Mouse (Mus musculus) liver, postnatal 0 days (tissue): Measurements from ENCODE around the gene Cox10. TPM values are rescaled to one million over a fixed set of nuclear protein-coding genes. Genes with fewer than 3 reads are reported as not detected.

Experiments used
- ATAC-seq: fragments of 200-750 bp; cut with Nextera tagmentation; 2 replicates; pipeline ENCODE4 v1.8.0; 2017; ENCODE audit warnings: mild to moderate bottlenecking, moderate library complexity
- DNase-seq: peaks from one replicate; pipeline ENCODE4 v3.0.0-alpha.2; 2016
- H3K27ac ChIP-seq: fragments of 300-500 bp; sonication (generic); 2 replicates; pipeline ENCODE4 v1.5.1; 2014; ENCODE audit warnings: antibody characterized with exemption, moderate library complexity, mild to moderate bottlenecking, low read depth
- H3K27me3 ChIP-seq: fragments of 300-500 bp; sonication (generic); 2 replicates; pipeline ENCODE4 v1.6.1; 2014; ENCODE audit warnings: low read length, control low read depth, mixed read lengths; ENCODE audit not compliant: insufficient read depth
- H3K36me3 ChIP-seq: fragments of 300-500 bp; sonication (generic); replicated peaks from 2 replicates; pipeline ENCODE4 v1.6.1; 2014; ENCODE audit warnings: mild to moderate bottlenecking, control low read depth, low read length, moderate library complexity, mixed read lengths; ENCODE audit not compliant: insufficient read depth
- H3K4me1 ChIP-seq: fragments of 300-500 bp; sonication (generic); 2 replicates; pipeline ENCODE4 v1.6.1; 2014; ENCODE audit warnings: antibody characterized with exemption, mild to moderate bottlenecking, control low read depth; ENCODE audit not compliant: insufficient read depth
- H3K4me2 ChIP-seq: fragments of 300-500 bp; sonication (generic); 2 replicates; pipeline ENCODE4 v1.6.1; 2014; ENCODE audit warnings: low read depth, mild to moderate bottlenecking, low read length, moderate library complexity, mixed read lengths
- H3K4me3 ChIP-seq: fragments of 300-500 bp; sonication (generic); 2 replicates; pipeline ENCODE4 v1.5.1; 2014; ENCODE audit warnings: low read depth, low read length
- H3K9ac ChIP-seq: fragments of 300-500 bp; sonication (generic); replicated peaks from 2 replicates; pipeline ENCODE4 v1.6.1; 2014; ENCODE audit warnings: mild to moderate bottlenecking, moderate library complexity
- H3K9me3 ChIP-seq: fragments of 300-500 bp; sonication (generic); 2 replicates; pipeline ENCODE4 v1.6.1; 2016; ENCODE audit warnings: mild to moderate bottlenecking, control low read depth, low read length, mixed read lengths
- CTCF ChIP-seq: sonication (generic); IDR thresholded peaks from 2 replicates; pipeline ENCODE4 v1.5.1; 2016; ENCODE audit warnings: antibody characterized with exemption, low read depth
- EP300 ChIP-seq: IDR thresholded peaks from 2 replicates; pipeline ENCODE4 v1.6.1; 2016; ENCODE audit warnings: antibody characterized with exemption, low read depth, mild to moderate bottlenecking
- WGBS: fragments of 180-500 bp; shearing (Covaris S2); extraction: QIAGEN DNeasy Blood & Tissue Kit; methylation state at CpG from one replicate; pipeline ENCODE4 v1.1.7; 2014; ENCODE audit not compliant: insufficient replicate concordance; 5-methylcytosine and 5-hydroxymethylcytosine counted together
- polyA plus RNA-seq: library from polyadenylated mRNA; unstranded; fragments of >200 nt; fragmentation: Nextera tagmentation; extraction: Ambion mirVana; gene quantifications from 2 replicates; pipeline ENCODE4 v1.2.1, GENCODE M21; 2015

Cox10 gene
- polyA plus RNA-seq, 1 experiment from 2014 or later: 13.1 TPM

DNA sequence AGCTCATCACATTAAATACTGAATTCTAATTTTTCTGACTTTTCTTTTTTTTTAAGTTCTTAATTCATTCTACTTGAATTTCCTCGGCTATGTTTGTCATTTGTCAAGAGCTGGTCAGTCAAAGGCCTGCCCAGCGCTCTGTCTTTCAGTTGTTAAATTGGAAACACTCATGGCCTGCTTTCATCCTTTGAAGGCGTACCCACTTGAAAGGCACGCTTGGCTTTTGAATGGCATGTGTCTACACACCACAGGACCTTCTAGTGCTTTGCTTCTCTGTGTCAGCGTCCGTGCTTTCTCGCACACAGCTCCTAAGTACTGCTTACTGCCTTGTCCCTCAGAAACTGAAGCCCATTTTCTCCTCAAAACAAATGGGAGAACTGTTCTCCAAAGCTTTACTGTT, 38.0 kb downstream of the Cox10 start:
- Histone ChIP-seq H3K4me3 (no peak overlapping the region), H3K4me2 (no peak overlapping the region)
- ATAC-seq: no peak

DNA sequence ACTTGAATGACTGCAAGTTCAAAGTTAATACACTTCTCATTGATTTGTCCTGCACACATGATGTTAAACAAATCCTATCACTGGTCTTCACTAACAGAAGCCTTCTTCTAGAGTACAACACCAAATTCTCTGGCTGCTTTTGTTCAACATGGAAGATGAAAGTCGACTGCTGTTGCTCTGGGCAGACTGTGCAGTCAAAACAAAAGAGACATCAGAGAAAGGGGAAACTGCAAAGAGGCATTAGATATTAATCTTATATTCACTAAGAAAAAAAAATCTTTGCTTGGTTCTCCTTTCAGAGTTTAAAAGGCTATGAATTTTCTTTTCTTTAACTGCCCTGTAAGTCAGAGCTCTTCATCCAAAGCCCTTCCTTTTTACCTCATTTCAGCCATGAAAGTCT, 39.7 kb downstream of the Cox10 start:
- no peak for ATAC-seq
- no peaks in the 10 kb centered on the region; the same call in 1 of the 2 replicates for H3K4me1 ChIP-seq
- no peak overlapping the region for H3K4me2 ChIP-seq
- no peak overlapping the region for H3K9ac ChIP-seq
- WGBS: 31% methylated on average over 1 of the region's 1 CpGs
- no peak overlapping the region for H3K4me3 ChIP-seq
- H3K27ac ChIP-seq: no peak overlapping the region
- peaks cover 4% of the 10 kb centered on the region; the same call in 1 of the 2 replicates for H3K36me3 ChIP-seq
- H3K9me3 ChIP-seq: no peaks in the 10 kb centered on the region
- DNase-seq: no peak
- no peaks in the 10 kb centered on the region for H3K27me3 ChIP-seq
- TF ChIP-seq EP300 (no peak), CTCF (no peak)

More for the DNA sequence above, 38.0 kb downstream of the Cox10 start:
- H3K36me3 ChIP-seq: peaks cover 6% of the 10 kb centered on the region; the same call in 1 of the 2 replicates
- no peak overlapping the region for H3K9ac ChIP-seq
- no peak for DNase-seq
- 80% methylated on average over 7 of the region's 7 CpGs for WGBS
- no peaks in the 10 kb centered on the region; the same call in 1 of the 2 replicates for H3K4me1 ChIP-seq
- H3K9me3 ChIP-seq: no peaks in the 10 kb centered on the region
- H3K27ac ChIP-seq: no peak overlapping the region
- TF ChIP-seq CTCF (no peak), EP300 (no peak)
- H3K27me3 ChIP-seq: no peaks in the 10 kb centered on the region

DNA sequence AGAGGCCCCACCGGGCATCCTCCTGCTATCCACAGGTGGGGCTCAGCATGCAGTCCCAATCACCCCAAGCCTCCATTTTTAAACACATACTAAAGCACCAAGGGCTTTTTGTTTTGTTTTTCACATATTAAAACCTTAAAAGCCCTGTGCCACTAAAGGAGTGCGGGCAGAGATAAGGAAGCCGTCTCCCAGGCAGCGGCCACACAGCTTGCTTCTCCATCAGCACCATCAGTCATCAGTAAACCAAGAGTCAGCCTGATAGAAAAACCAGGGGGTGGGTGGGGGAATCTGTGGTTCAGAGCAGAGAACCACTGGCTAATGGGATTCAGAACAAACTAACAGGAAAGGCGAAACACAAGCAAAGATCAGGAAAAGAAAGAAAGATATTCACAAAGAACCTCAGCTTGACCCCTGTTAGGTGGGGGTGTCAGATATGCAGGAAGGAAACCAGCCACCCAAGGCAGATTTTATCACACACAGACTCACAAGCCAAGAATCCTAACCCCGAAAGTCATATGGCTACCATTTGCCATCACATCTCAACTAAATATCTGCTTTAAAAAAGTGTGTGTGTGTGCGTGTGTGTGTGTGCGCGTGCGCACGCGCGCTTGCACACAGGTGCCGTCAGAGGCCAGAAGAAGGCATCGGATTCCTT, 41.7 kb downstream of the Cox10 start:
- no peak for ATAC-seq
- H3K27me3 ChIP-seq: no peaks in the 10 kb centered on the region
- no peak overlapping the region for H3K27ac ChIP-seq
- H3K4me3 ChIP-seq: no peak overlapping the region
- 64% methylated on average over 15 of the region's 15 CpGs for WGBS
- no peaks in the 10 kb centered on the region; the same call in 1 of the 2 replicates for H3K4me1 ChIP-seq
- TF ChIP-seq CTCF (no peak), EP300 (no peak)
- no peaks in the 10 kb centered on the region for H3K9me3 ChIP-seq
- no peak overlapping the region for H3K9ac ChIP-seq
- no peak for DNase-seq
- peaks cover 4% of the 10 kb centered on the region; the same call in 1 of the 2 replicates for H3K36me3 ChIP-seq
- H3K4me2 ChIP-seq: no peak overlapping the region

DNA sequence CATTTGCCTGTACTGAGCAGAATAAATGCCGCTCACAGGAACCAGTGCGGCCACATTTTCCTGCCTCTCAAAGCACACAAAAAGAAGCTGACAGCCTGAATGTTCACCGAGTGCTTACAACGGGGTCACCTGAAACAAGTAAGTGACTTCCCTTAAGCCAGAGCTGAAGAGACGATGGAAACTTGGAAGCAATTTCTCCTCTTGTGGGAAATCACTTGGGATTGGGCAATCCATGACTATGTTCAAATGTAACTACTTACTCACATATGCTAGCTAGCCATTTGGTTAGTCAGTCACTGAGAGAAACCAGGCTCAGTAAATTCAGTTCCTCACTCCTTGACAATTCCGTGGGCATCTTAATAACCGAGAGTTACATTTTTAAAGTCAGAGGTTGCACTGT, 43.0 kb downstream of the Cox10 start:
- no peak overlapping the region for H3K4me2 ChIP-seq
- ATAC-seq (no peak), DNase-seq (no peak)
- H3K27ac ChIP-seq: no peak overlapping the region
- no peak for TF ChIP-seq EP300
- TF ChIP-seq CTCF: no peak
- H3K9me3 ChIP-seq: no peaks in the 10 kb centered on the region
- H3K4me1 ChIP-seq: no peaks in the 10 kb centered on the region; the same call in 1 of the 2 replicates
- WGBS: 74% methylated on average over 7 of the region's 7 CpGs
- no peaks in the 10 kb centered on the region for H3K27me3 ChIP-seq
- H3K9ac ChIP-seq: no peak overlapping the region
- H3K4me3 ChIP-seq: no peak overlapping the region
- H3K36me3 ChIP-seq: peaks cover 2% of the 10 kb centered on the region; the same call in 1 of the 2 replicates

DNA sequence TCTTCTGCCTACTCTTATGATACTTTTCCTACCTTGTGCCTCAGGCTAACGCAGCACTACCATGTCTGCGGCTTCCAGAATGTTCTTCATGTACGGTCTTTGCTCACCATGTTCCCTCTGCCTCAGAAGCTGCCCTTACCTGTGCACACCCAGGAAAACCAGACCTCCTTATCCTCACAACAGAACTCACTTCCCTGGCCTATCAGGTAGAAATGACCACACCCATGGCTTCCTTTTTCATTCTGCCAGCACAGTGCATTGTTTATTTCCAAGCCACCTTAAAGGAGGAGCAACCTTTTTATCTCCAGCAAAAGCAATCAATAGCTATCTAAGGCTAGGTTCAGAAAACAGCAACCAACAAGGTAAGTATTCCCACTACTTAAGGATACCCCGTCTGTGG, 43.6 kb downstream of the Cox10 start:
- Histone ChIP-seq H3K27me3 (no peaks in the 10 kb centered on the region), H3K4me3 (no peak overlapping the region), H3K9me3 (no peaks in the 10 kb centered on the region), H3K4me2 (no peak overlapping the region), H3K4me1 (no peaks in the 10 kb centered on the region; the same call in 1 of the 2 replicates), H3K27ac (no peak overlapping the region), H3K36me3 (no peaks in the 10 kb centered on the region), H3K9ac (no peak overlapping the region)
- 86% methylated on average over 4 of the region's 4 CpGs for WGBS
- ATAC-seq (no peak), DNase-seq (no peak)
- TF ChIP-seq CTCF: no peak
- TF ChIP-seq EP300: no peak

DNA sequence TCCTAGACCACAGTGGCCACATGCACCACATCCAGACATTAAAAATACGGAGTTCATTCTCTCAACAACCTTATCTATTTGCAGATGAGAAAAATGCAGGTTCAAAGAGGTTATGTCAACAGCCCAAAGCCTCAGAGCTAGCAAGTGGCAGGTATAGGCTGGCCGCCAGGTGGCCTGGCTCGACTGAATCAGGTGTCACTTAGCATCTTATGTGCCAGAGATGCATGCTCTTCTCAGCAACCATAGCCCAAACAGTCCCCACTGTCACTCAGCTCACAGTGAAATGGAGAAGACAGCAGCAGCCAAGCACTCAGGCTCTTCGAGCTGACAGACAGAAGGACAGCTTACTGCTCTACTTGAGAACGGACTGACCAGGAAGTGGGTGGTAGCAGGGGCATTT, 44.6 kb downstream of the Cox10 start:
- Histone ChIP-seq H3K4me2 (no peak overlapping the region), H3K9ac (no peak overlapping the region)

More for the DNA sequence above, 44.6 kb downstream of the Cox10 start:
- H3K36me3 ChIP-seq: no peaks in the 10 kb centered on the region
- TF ChIP-seq CTCF (peak; percentile 50), EP300 (no peak)
- no peaks in the 10 kb centered on the region for H3K9me3 ChIP-seq
- no peak for ATAC-seq
- no peaks in the 10 kb centered on the region for H3K27me3 ChIP-seq
- no peaks in the 10 kb centered on the region; the same call in 1 of the 2 replicates for H3K4me1 ChIP-seq
- H3K4me3 ChIP-seq: no peak overlapping the region
- 68% methylated on average over 5 of the region's 5 CpGs for WGBS
- no peak for DNase-seq
- no peak overlapping the region for H3K27ac ChIP-seq
